Mouse (Mus musculus) midbrain, embryonic 14.5 days (tissue): ENCODE measurements around the gene Gm45808. TPM values are rescaled to one million over a fixed set of nuclear protein-coding genes. Genes with fewer than 3 reads are reported as not detected.
"Not testable (repeated sequence)": the region's sequence is repeated elsewhere in the genome, so short reads cannot be mapped to it uniquely, and the experiment has no call there.

Source experiments
- ATAC-seq: fragments of 200-750 bp; cut with Nextera tagmentation; 2 replicates; pipeline ENCODE4 v1.8.0; 2017; ENCODE audit warnings: moderate number of reproducible peaks, moderate library complexity; ENCODE audit not compliant: low FRiP score, low TSS enrichment
- DNase-seq: peaks from one replicate; pipeline ENCODE4 v3.0.0-alpha.2; 2015
- H3K27ac ChIP-seq: fragments of 300-500 bp; sonication (generic); replicated peaks from 2 replicates; pipeline ENCODE4 v1.5.1; 2014; ENCODE audit warnings: mild to moderate bottlenecking, low read depth, low read length, moderate library complexity
- H3K27me3 ChIP-seq: fragments of 300-500 bp; sonication (generic); 2 replicates; pipeline ENCODE4 v1.6.1; 2014; ENCODE audit warnings: low read length, control low read depth, mixed read lengths; ENCODE audit not compliant: control insufficient read depth, insufficient read depth
- H3K36me3 ChIP-seq: fragments of 300-500 bp; sonication (generic); 2 replicates; pipeline ENCODE4 v1.6.1; 2014; ENCODE audit warnings: low read length, control low read depth; ENCODE audit not compliant: control insufficient read depth, insufficient read depth
- H3K4me1 ChIP-seq: fragments of 300-500 bp; sonication (generic); 2 replicates; pipeline ENCODE4 v1.6.1; 2014; ENCODE audit warnings: mild to moderate bottlenecking, antibody characterized with exemption, low read length, control low read depth; ENCODE audit not compliant: control insufficient read depth, insufficient read depth
- H3K4me2 ChIP-seq: fragments of 300-500 bp; sonication (generic); 2 replicates; pipeline ENCODE4 v1.6.1; 2014; ENCODE audit warnings: mild to moderate bottlenecking, low read length, moderate library complexity
- H3K4me3 ChIP-seq: fragments of 300-500 bp; sonication (generic); replicated peaks from 2 replicates; pipeline ENCODE4 v1.5.1; 2014; ENCODE audit warnings: low read depth, low read length
- H3K9ac ChIP-seq: fragments of 300-500 bp; sonication (generic); replicated peaks from 2 replicates; pipeline ENCODE4 v1.6.1; 2014; ENCODE audit warnings: mild to moderate bottlenecking, low read length, moderate library complexity
- H3K9me3 ChIP-seq: fragments of 300-500 bp; sonication (generic); 2 replicates; pipeline ENCODE4 v1.6.1; 2016; ENCODE audit warnings: low read length, control low read depth, mixed read lengths; ENCODE audit not compliant: control insufficient read depth
- WGBS: fragments of 180-500 bp; shearing (Covaris S2); extraction: QIAGEN DNeasy Blood & Tissue Kit; methylation state at CpG from one replicate; pipeline ENCODE4 v1.1.7; 2014; 5-methylcytosine and 5-hydroxymethylcytosine counted together
- polyA plus RNA-seq: library from polyadenylated mRNA; unstranded; fragments of >200 nt; fragmentation: Nextera tagmentation; extraction: Ambion mirVana; gene quantifications from 2 replicates; pipeline ENCODE4 v1.2.1, GENCODE M21; 2014

The Gm45808 gene
- polyA plus RNA-seq, 1 experiment from 2014 or later = not detected

- Histone ChIP-seq H3K36me3 (peaks cover 52% of the 10 kb centered on the region), H3K9ac (no peak overlapping the region), H3K4me3 (no peak overlapping the region), H3K27ac (peak overlapping the region; percentile 94), H3K4me1 (peaks cover 41% of the 10 kb centered on the region), H3K27me3 (no peaks in the 10 kb centered on the region), H3K4me2 (no peak overlapping the region), H3K9me3 (no peaks in the 10 kb centered on the region)
- 58% methylated on average over 5 of the region's 5 CpGs for WGBS
- ATAC-seq (no peak), DNase-seq (no peak)
Observed at GRCm38 (mm10) chr7:45461326-45461725, 25.3 kb downstream of the Gm45808 start.

- H3K4me2 ChIP-seq = peak overlapping the region; percentile 65; the same call in 1 of the 2 replicates
- H3K36me3 ChIP-seq = peaks cover 54% of the 10 kb centered on the region
- no peak overlapping the region for H3K9ac ChIP-seq
- WGBS = 50% methylated on average over 13 of the region's 13 CpGs
- H3K9me3 ChIP-seq = no peaks in the 10 kb centered on the region
- DNase-seq = peak; percentile 52
- ATAC-seq = no peak
- peaks cover 37% of the 10 kb centered on the region for H3K4me1 ChIP-seq
- H3K27ac ChIP-seq = peak overlapping the region; percentile 94
- no peaks in the 10 kb centered on the region for H3K27me3 ChIP-seq
- no peak overlapping the region for H3K4me3 ChIP-seq
Observed at GRCm38 (mm10) chr7:45460860-45461314, 25.7 kb downstream of the Gm45808 start.

GRCm38 (mm10) chr7:45460377-45460776 is 26.2 kb downstream of the Gm45808 start:
- Histone ChIP-seq H3K9ac (peak overlapping the region; percentile 88; the same call in 1 of the 2 replicates), H3K9me3 (no peaks in the 10 kb centered on the region), H3K27ac (peak overlapping the region; percentile 94), H3K4me3 (peak overlapping the region; percentile 88), H3K4me1 (peaks cover 32% of the 10 kb centered on the region), H3K4me2 (peak overlapping the region; percentile 65), H3K27me3 (no peaks in the 10 kb centered on the region), H3K36me3 (peaks cover 55% of the 10 kb centered on the region)
- WGBS = 80% methylated on average over 7 of the region's 7 CpGs
- peak; percentile 29 for DNase-seq
- no peak for ATAC-seq

GRCm38 (mm10) chr7:45459564-45460140 is 27.0 kb downstream of the Gm45808 start, which contains the start of gene Ftl1:
Gene Ftl1, minus strand, starts transcription at chr7:45459884.
- not testable (repeated sequence) for H3K9me3 ChIP-seq, H3K27me3 ChIP-seq
- H3K4me1 ChIP-seq = peaks cover 28% of the 10 kb centered on the region
- under 1% methylated on average over 25 of the region's 37 CpGs for WGBS
- peak within 1 kb of the TSS; percentile 88 for H3K4me3 ChIP-seq
- peak within 1 kb of the TSS; percentile 88 for H3K9ac ChIP-seq
- peaks cover 55% of the 10 kb centered on the region for H3K36me3 ChIP-seq
- DNase-seq (peak; percentile 99), ATAC-seq (peak; percentile 93)
- peak within 1 kb of the TSS; percentile 90 for H3K4me2 ChIP-seq
- H3K27ac ChIP-seq = peak within 1 kb of the TSS; percentile 94

GRCm38 (mm10) chr7:45458748-45459563 is 27.7 kb downstream of the Gm45808 start:
- H3K27ac ChIP-seq = peak overlapping the region; percentile 94
- H3K4me2 ChIP-seq = peak overlapping the region; percentile 90
- H3K9me3 ChIP-seq = no peaks in the 10 kb centered on the region
- peak; percentile 79 for ATAC-seq
- peak overlapping the region; percentile 88 for H3K9ac ChIP-seq
- H3K4me3 ChIP-seq = peak overlapping the region; percentile 88
- peaks cover 60% of the 10 kb centered on the region for H3K36me3 ChIP-seq
- DNase-seq = peak; percentile 92
- no peaks in the 10 kb centered on the region for H3K27me3 ChIP-seq
- WGBS = 1% methylated on average over 41 of the region's 43 CpGs
- H3K4me1 ChIP-seq = peaks cover 28% of the 10 kb centered on the region

- peak overlapping the region; percentile 88 for H3K9ac ChIP-seq
- H3K27ac ChIP-seq = peak overlapping the region; percentile 32; the same call in 1 of the 2 replicates
- no peaks in the 10 kb centered on the region for H3K9me3 ChIP-seq
- peak overlapping the region; percentile 88 for H3K4me3 ChIP-seq
- 76% methylated on average over 10 of the region's 10 CpGs for WGBS
- ATAC-seq = no peak
- H3K27me3 ChIP-seq = no peaks in the 10 kb centered on the region
- DNase-seq = no peak
- H3K4me1 ChIP-seq = peaks cover 28% of the 10 kb centered on the region
- H3K4me2 ChIP-seq = peak overlapping the region; percentile 90
- peaks cover 56% of the 10 kb centered on the region for H3K36me3 ChIP-seq
Observed at GRCm38 (mm10) chr7:45457204-45458060, 29.2 kb downstream of the Gm45808 start.

GRCm38 (mm10) chr7:45456721-45457203 is 29.8 kb downstream of the Gm45808 start:
- Histone ChIP-seq H3K4me2 (peak overlapping the region; percentile 90), H3K4me1 (peaks cover 28% of the 10 kb centered on the region), H3K27me3 (no peaks in the 10 kb centered on the region), H3K9me3 (no peaks in the 10 kb centered on the region), H3K9ac (peak overlapping the region; percentile 88; the same call in 1 of the 2 replicates), H3K36me3 (peaks cover 56% of the 10 kb centered on the region), H3K4me3 (peak overlapping the region; percentile 88), H3K27ac (peak overlapping the region; percentile 32; the same call in 1 of the 2 replicates)
- ATAC-seq (no peak), DNase-seq (no peak)
- WGBS = 61% methylated on average over 9 of the region's 9 CpGs
